Mouse (Mus musculus): Measurements from ENCODE around the gene Lat2. TPM values are rescaled to one million over a fixed set of nuclear protein-coding genes. Genes with fewer than 3 reads are reported as not detected.
A peak's percentile ranks its signal among the peaks of the same experiment; 100 is the strongest.

The Lat2 gene
- total RNA-seq, 2 experiments from 2014 or later: 3.4 to 3.9 TPM

GRCm38 (mm10) chr5:134583006-134583883 is 31.6 kb downstream of the Lat2 start:
- no peak for DNase-seq (ENCODE audit: extremely low spot score in 1 of 2, low spot score in 2 of 2)
- peak; percentile 13; the same call in 1 of the 2 replicates for TF ChIP-seq CTCF (IDR thresholded peaks at IDR 0.05)
- Histone ChIP-seq H3K4me3 (peak overlapping the region; percentile 100), H3K27ac (peak overlapping the region; percentile 73)
- intact Hi-C loops (cut with DNase I): loop anchor here (2.0 to 10.0 kb wide), 4 partner anchors 76 to 198 kb away; no protein-coding TSS in a partner anchor

- peak overlapping the region; percentile 73 for H3K27ac ChIP-seq
- peak; percentile 96 to 97 for DNase-seq (ENCODE audit: extremely low spot score in 1 of 2, low spot score in 2 of 2)
- H3K4me3 ChIP-seq: peak overlapping the region; percentile 100
- intact Hi-C loops (cut with DNase I): loop anchor here (2.0 to 10.0 kb wide), 4 partner anchors 76 to 198 kb away; no protein-coding TSS in a partner anchor
- peak; percentile 87 for TF ChIP-seq CTCF (IDR thresholded peaks at IDR 0.05)
Observed at GRCm38 (mm10) chr5:134582221-134582907, 32.5 kb downstream of the Lat2 start.

- H3K4me3 ChIP-seq: no peak within 1 kb of the TSS
- no peak for DNase-seq (ENCODE audit: extremely low spot score in 1 of 2, low spot score in 2 of 2)
- H3K27ac ChIP-seq: peak within 1 kb of the TSS; percentile 55; the same call in 1 of the 2 replicates
- no peak for TF ChIP-seq CTCF (IDR thresholded peaks at IDR 0.05)
- intact Hi-C loops (cut with DNase I): loop anchor here (10.0 kb wide), 2 partner anchors 124 to 196 kb away; no protein-coding TSS in a partner anchor
Observed at GRCm38 (mm10) chr5:134581146-134581545, 33.7 kb downstream of the Lat2 start, which contains the start of gene Rfc2. TSS of gene Rfc2 (plus strand) at chr5:134581366.

- Histone ChIP-seq H3K27ac (no peak overlapping the region), H3K4me3 (no peak overlapping the region)
- no peak for DNase-seq (ENCODE audit: extremely low spot score in 1 of 2, low spot score in 2 of 2)
- intact Hi-C loops (cut with DNase I): no loop called here
- TF ChIP-seq CTCF (IDR thresholded peaks at IDR 0.05): no peak
Observed at GRCm38 (mm10) chr5:134579135-134579534, 35.7 kb downstream of the Lat2 start.

- TF ChIP-seq CTCF (IDR thresholded peaks at IDR 0.05): no peak
- Histone ChIP-seq H3K4me3 (no peak overlapping the region), H3K27ac (no peak overlapping the region)
- DNase-seq (ENCODE audit: extremely low spot score in 1 of 2, low spot score in 2 of 2): no peak
- intact Hi-C loops (cut with DNase I): no loop called here
Observed at GRCm38 (mm10) chr5:134577534-134577933, 37.3 kb downstream of the Lat2 start.

- H3K4me3 ChIP-seq: no peak overlapping the region
- no peak for DNase-seq (ENCODE audit: extremely low spot score in 1 of 2, low spot score in 2 of 2)
- H3K27ac ChIP-seq: no peak overlapping the region
- peak; percentile 7 for TF ChIP-seq CTCF (IDR thresholded peaks at IDR 0.05)
- intact Hi-C loops (cut with DNase I): no loop called here
Observed at GRCm38 (mm10) chr5:134576517-134577220, 38.2 kb downstream of the Lat2 start.

- H3K4me3 ChIP-seq: no peak overlapping the region
- no peak for TF ChIP-seq CTCF (IDR thresholded peaks at IDR 0.05)
- no peak overlapping the region for H3K27ac ChIP-seq
- DNase-seq (ENCODE audit: extremely low spot score in 1 of 2, low spot score in 2 of 2): no peak
- intact Hi-C loops (cut with DNase I): no loop called here
Observed at GRCm38 (mm10) chr5:134575833-134576232, 39.0 kb downstream of the Lat2 start.

GRCm38 (mm10) chr5:134572508-134573214 is 42.2 kb downstream of the Lat2 start:
- peak overlapping the region; percentile 55; the same call in 1 of the 2 replicates for H3K4me3 ChIP-seq
- no peak for TF ChIP-seq CTCF (IDR thresholded peaks at IDR 0.05)
- intact Hi-C loops (cut with DNase I): loop anchor here (1.0 kb wide), 1 partner anchor 20 kb away; the partner anchor contains the start of gene Clip2
- no peak for DNase-seq (ENCODE audit: extremely low spot score in 1 of 2, low spot score in 2 of 2)
- peak overlapping the region; percentile 2 for H3K27ac ChIP-seq

GRCm38 (mm10) chr5:134571730-134572507 is 42.9 kb downstream of the Lat2 start:
- peak; percentile 33 to 38 for DNase-seq (ENCODE audit: extremely low spot score in 1 of 2, low spot score in 2 of 2)
- no peak for TF ChIP-seq CTCF (IDR thresholded peaks at IDR 0.05)
- peak overlapping the region; percentile 74 for H3K27ac ChIP-seq
- H3K4me3 ChIP-seq: peak overlapping the region; percentile 55
- intact Hi-C loops (cut with DNase I): loop anchor here (1.0 kb wide), 1 partner anchor 20 kb away; the partner anchor contains the start of gene Clip2

GRCm38 (mm10) chr5:134568964-134569491 is 45.8 kb downstream of the Lat2 start:
- TF ChIP-seq CTCF (IDR thresholded peaks at IDR 0.05): no peak
- intact Hi-C loops (cut with DNase I): loop anchor here (2.0 kb wide), 1 partner anchor 14 kb away; no protein-coding TSS in a partner anchor
- Histone ChIP-seq H3K27ac (peak overlapping the region; percentile 40), H3K4me3 (no peak overlapping the region)
- DNase-seq (ENCODE audit: extremely low spot score in 1 of 2, low spot score in 2 of 2): no peak

All from left cerebral cortex, adult 2 months (tissue).